17 mouse cellular contexts compared by ENCODE assay signal in the genomic region with DNA sequence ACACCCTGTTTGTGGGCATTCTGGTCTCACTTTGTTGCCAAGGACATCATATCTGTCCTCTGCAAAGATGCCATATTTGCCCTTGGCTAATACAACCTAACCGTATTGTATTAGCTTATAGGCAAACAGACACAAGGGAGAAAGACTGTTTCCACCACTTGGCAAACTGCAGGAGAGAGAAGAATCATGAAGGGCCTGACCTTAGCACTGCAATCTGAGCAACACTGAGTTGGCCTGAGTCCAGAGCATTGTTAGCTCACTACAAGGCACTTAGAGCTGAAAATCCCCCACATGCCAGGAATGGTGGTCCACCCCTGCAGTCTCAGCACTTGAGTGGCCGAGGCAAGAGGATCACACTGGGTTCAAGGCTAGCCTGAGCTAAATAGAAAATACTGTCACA. TPM values are rescaled to one million over a fixed set of nuclear protein-coding genes. Genes with fewer than 3 reads are reported as not detected.
DNase-seq lines count a peak whose midpoint lies in the region; ATAC-seq and TF ChIP-seq lines count a peak whose summit lies in the region.
"Had no signal": no experiment of that assay in that cellular context is flagged by ENCODE, and none has a peak within 500 bp of the region (broad histone marks: within the 10 kb centered on the region; RNA-seq: fewer than 3 reads in every experiment).

No protein-coding gene starts in this region.

- no peaks in the 10 kb centered on the region for H3K27me3 ChIP-seq in heart, embryonic 12.5 days (replicated peaks)
- H3K27me3 ChIP-seq in lung, postnatal 0 days (replicated peaks; ENCODE audit: insufficient read depth, low read length) = no peaks in the 10 kb centered on the region
- no peaks in the 10 kb centered on the region for H3K27me3 ChIP-seq in liver, embryonic 15.5 days
- H3K27me3 ChIP-seq in kidney, embryonic 16.5 days (ENCODE audit: insufficient read depth, low read length) = no peaks in the 10 kb centered on the region; the same call in 1 of the 2 replicates
- H3K27me3 ChIP-seq: embryonic facial prominence, embryonic 15.5 days; limb, embryonic 15.5 days; Patski had no signal

- peak overlapping the region; percentile 87 for H3K27ac ChIP-seq in heart, embryonic 12.5 days (ENCODE audit: poor library complexity, severe bottlenecking)
- H3K27ac ChIP-seq in lung, postnatal 0 days (ENCODE audit: low read length) = no peak overlapping the region
- peak overlapping the region; percentile 86 for H3K27ac ChIP-seq in liver, embryonic 15.5 days (replicated peaks)
- H3K27ac ChIP-seq in kidney, embryonic 16.5 days (ENCODE audit: low read length) = no peak overlapping the region
- H3K27ac ChIP-seq: embryonic facial prominence, embryonic 15.5 days; limb, embryonic 15.5 days had no signal

- no peak overlapping the region for H3K4me3 ChIP-seq in heart, embryonic 12.5 days
- no peak overlapping the region for H3K4me3 ChIP-seq in lung, postnatal 0 days (ENCODE audit: low read depth, low read length)
- no peak overlapping the region for H3K4me3 ChIP-seq in liver, embryonic 15.5 days (replicated peaks)
- no peak overlapping the region for H3K4me3 ChIP-seq in kidney, embryonic 16.5 days (ENCODE audit: low read length)
- H3K4me3 ChIP-seq: embryonic facial prominence, embryonic 15.5 days; limb, embryonic 15.5 days had no signal

- H3K9me3 ChIP-seq in heart, embryonic 12.5 days (replicated peaks) = no peaks in the 10 kb centered on the region
- no peaks in the 10 kb centered on the region for H3K9me3 ChIP-seq in lung, postnatal 0 days (ENCODE audit: low read length)
- H3K9me3 ChIP-seq in liver, embryonic 15.5 days (replicated peaks) = no peaks in the 10 kb centered on the region
- no peaks in the 10 kb centered on the region for H3K9me3 ChIP-seq in kidney, embryonic 16.5 days (ENCODE audit: low read length)
- H3K9me3 ChIP-seq: embryonic facial prominence, embryonic 15.5 days; limb, embryonic 15.5 days; megakaryocyte, embryonic 14.5 days had no signal

- DNase-seq in heart, adult 11 months = no peak
- peak; percentile 19 for DNase-seq in lung, postnatal 0 days (ENCODE audit: low spot score)
- no peak for DNase-seq in lung, postnatal 14 days
- DNase-seq in adrenal gland, postnatal 36 days = peak; percentile 28 to 33
- DNase-seq in spleen, postnatal 4 days (ENCODE audit: low spot score in 2 of 2) = no peak
- DNase-seq: cerebellum, adult 11 months; cerebellum, postnatal 10 days; forebrain, postnatal 0 days; gastrocnemius, postnatal 36 days; kidney, adult 11 months had no signal

- H3K9ac ChIP-seq in heart, embryonic 12.5 days = no peak overlapping the region
- H3K9ac ChIP-seq in lung, postnatal 0 days (replicated peaks; ENCODE audit: low read depth) = no peak overlapping the region
- H3K9ac ChIP-seq in liver, embryonic 15.5 days = no peak overlapping the region
- no peak overlapping the region for H3K9ac ChIP-seq in kidney, embryonic 16.5 days (replicated peaks; ENCODE audit: low read length)
- H3K9ac ChIP-seq: embryonic facial prominence, embryonic 15.5 days; forebrain, postnatal 0 days; limb, embryonic 15.5 days had no signal

- ATAC-seq in heart, embryonic 12.5 days (ENCODE audit: insufficient number of reproducible peaks, low FRiP score) = no peak
- ATAC-seq in lung, postnatal 0 days = no peak
- ATAC-seq in liver, embryonic 15.5 days (ENCODE audit: insufficient read depth) = no peak
- no peak for ATAC-seq in kidney, embryonic 16.5 days (ENCODE audit: low FRiP score, low TSS enrichment)
- ATAC-seq: forebrain, postnatal 0 days; Patski had no signal

- 50% methylated on average over 2 of the region's 2 CpGs for WGBS in heart, embryonic 12.5 days
- 56% methylated on average over 2 of the region's 2 CpGs for WGBS in lung, postnatal 0 days
- 75% methylated on average over 2 of the region's 2 CpGs for WGBS in liver, embryonic 15.5 days (ENCODE audit: insufficient replicate concordance)
- WGBS in kidney, embryonic 16.5 days = 78% methylated on average over 2 of the region's 2 CpGs

- H3K4me1 ChIP-seq in heart, embryonic 12.5 days (replicated peaks) = peaks cover 55% of the 10 kb centered on the region
- no peaks in the 10 kb centered on the region for H3K4me1 ChIP-seq in lung, postnatal 0 days (ENCODE audit: insufficient read depth, low read depth, low read length)
- peaks cover 79% of the 10 kb centered on the region for H3K4me1 ChIP-seq in liver, embryonic 15.5 days (replicated peaks)
- peaks cover 16% of the 10 kb centered on the region for H3K4me1 ChIP-seq in kidney, embryonic 16.5 days (ENCODE audit: insufficient read depth, low read length)

- TF ChIP-seq CTCF in lung, postnatal 0 days (IDR thresholded peaks at IDR 0.05) = no peak

- no peaks in the 10 kb centered on the region for H3K36me3 ChIP-seq in heart, embryonic 12.5 days
- H3K36me3 ChIP-seq in lung, postnatal 0 days (ENCODE audit: insufficient read depth, low read length) = no peaks in the 10 kb centered on the region
- H3K36me3 ChIP-seq in liver, embryonic 15.5 days (replicated peaks) = no peaks in the 10 kb centered on the region
- H3K36me3 ChIP-seq in kidney, embryonic 16.5 days (ENCODE audit: insufficient read depth, low read length) = no peaks in the 10 kb centered on the region
- H3K36me3 ChIP-seq: embryonic facial prominence, embryonic 15.5 days; limb, embryonic 15.5 days had no signal

- H3K4me2 ChIP-seq in heart, embryonic 12.5 days = no peak overlapping the region
- no peak overlapping the region for H3K4me2 ChIP-seq in lung, postnatal 0 days (replicated peaks; ENCODE audit: low read depth, low read length)
- H3K4me2 ChIP-seq in liver, embryonic 15.5 days = no peak overlapping the region
- H3K4me2 ChIP-seq in kidney, embryonic 16.5 days (replicated peaks; ENCODE audit: low read depth, low read length) = no peak overlapping the region
- H3K4me2 ChIP-seq: embryonic facial prominence, embryonic 15.5 days; limb, embryonic 15.5 days had no signal

- TF ChIP-seq EP300 in lung, postnatal 0 days (IDR thresholded peaks at IDR 0.05) = no peak

RNA-seq across cellular contexts. Expression of a gene that starts 13.7 kb away (rescaled TPM):
- 3.0 and 3.6 TPM in 2 replicates for polyA plus RNA-seq in heart, embryonic 12.5 days (2016; fragmentation: Nextera tagmentation; extraction: Ambion mirVana)
- polyA plus RNA-seq in lung, postnatal 0 days (2015; fragmentation: Nextera tagmentation; extraction: Ambion mirVana) = 0.04 and 0.10 TPM in 2 replicates
- 1 to 10 TPM; 9.3 to 9.6 TPM for total RNA-seq in adrenal gland, postnatal 36 days (2021)
- polyA plus RNA-seq in liver, embryonic 15.5 days (2015; fragmentation: Nextera tagmentation; extraction: Ambion mirVana) = 0.12 TPM in 1 of 2 replicates, not detected in the other
- 0.61 and 0.94 TPM in 2 replicates for polyA plus RNA-seq in kidney, embryonic 16.5 days (2015; fragmentation: Nextera tagmentation; extraction: Ambion mirVana)
- total RNA-seq: gastrocnemius, postnatal 36 days had no signal
- polyA plus RNA-seq: Patski had no signal

Comparison
In these comparisons a context has a peak if more than half of its experiments do, and no peak if none do; other contexts are left out.
1. DNase-seq: peak in lung, postnatal 0 days (single experiment) and adrenal gland, postnatal 36 days (2 of 2); none in heart, adult 11 months (single experiment), lung, postnatal 14 days (single experiment) and spleen, postnatal 4 days (0 of 2).
2. H3K27ac ChIP-seq: peak in heart, embryonic 12.5 days (single experiment) and liver, embryonic 15.5 days (single experiment); none in lung, postnatal 0 days (single experiment) and kidney, embryonic 16.5 days (single experiment).